Mouse (Mus musculus): Measurements from ENCODE around the gene Miga1.
A peak's percentile ranks its signal among the peaks of the same experiment; 100 is the strongest.
"Not testable (repeated sequence)": the region's sequence is repeated elsewhere in the genome, so short reads cannot be mapped to it uniquely, and the experiment has no call there.

DNA sequence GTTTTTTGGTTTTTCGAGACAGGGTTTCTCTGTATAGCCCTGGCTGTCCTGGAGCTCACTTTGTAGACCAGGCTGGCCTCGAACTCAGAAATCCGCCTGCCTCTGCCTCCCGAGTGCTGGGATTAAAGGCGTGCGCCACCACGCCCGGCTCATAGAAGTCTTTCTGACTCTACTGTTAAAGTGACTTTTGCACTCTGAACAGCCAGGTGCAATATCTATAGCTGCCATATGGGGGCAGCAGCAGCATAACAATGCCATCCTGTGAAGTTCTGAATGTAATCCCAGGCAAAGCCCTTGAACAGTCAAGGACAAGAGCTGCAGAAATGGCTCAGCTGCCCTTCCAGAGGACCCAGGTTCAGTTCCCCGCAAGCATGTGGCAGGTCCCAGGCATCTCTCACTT lies 80.8 kb downstream of the Miga1 start:
- not testable (repeated sequence) for TF ChIP-seq POLR2A (IDR thresholded peaks at IDR 0.05; ENCODE audit: extremely low read depth, insufficient read depth, low read length)
- peak; percentile 55 for TF ChIP-seq CTCF (IDR thresholded peaks at IDR 0.05; ENCODE audit: low read depth, low read length)
